Mouse (Mus musculus) midbrain, embryonic 14.5 days (tissue): ENCODE measurements around the gene Dpep1. TPM values are rescaled to one million over a fixed set of nuclear protein-coding genes. Genes with fewer than 3 reads are reported as not detected.
"Not testable (repeated sequence)": the region's sequence is repeated elsewhere in the genome, so short reads cannot be mapped to it uniquely, and the experiment has no call there.

ENCODE experiments used
- ATAC-seq: fragments of 200-750 bp; cut with Nextera tagmentation; 2 replicates; pipeline ENCODE4 v1.8.0; 2017; ENCODE audit warnings: moderate number of reproducible peaks, moderate library complexity; ENCODE audit not compliant: low FRiP score, low TSS enrichment
- DNase-seq: peaks from one replicate; pipeline ENCODE4 v3.0.0-alpha.2; 2015
- H3K27ac ChIP-seq: fragments of 300-500 bp; sonication (generic); replicated peaks from 2 replicates; pipeline ENCODE4 v1.5.1; 2014; ENCODE audit warnings: mild to moderate bottlenecking, low read depth, low read length, moderate library complexity
- H3K27me3 ChIP-seq: fragments of 300-500 bp; sonication (generic); 2 replicates; pipeline ENCODE4 v1.6.1; 2014; ENCODE audit warnings: low read length, control low read depth, mixed read lengths; ENCODE audit not compliant: control insufficient read depth, insufficient read depth
- H3K36me3 ChIP-seq: fragments of 300-500 bp; sonication (generic); 2 replicates; pipeline ENCODE4 v1.6.1; 2014; ENCODE audit warnings: low read length, control low read depth; ENCODE audit not compliant: control insufficient read depth, insufficient read depth
- H3K4me1 ChIP-seq: fragments of 300-500 bp; sonication (generic); 2 replicates; pipeline ENCODE4 v1.6.1; 2014; ENCODE audit warnings: mild to moderate bottlenecking, antibody characterized with exemption, low read length, control low read depth; ENCODE audit not compliant: control insufficient read depth, insufficient read depth
- H3K4me2 ChIP-seq: fragments of 300-500 bp; sonication (generic); 2 replicates; pipeline ENCODE4 v1.6.1; 2014; ENCODE audit warnings: mild to moderate bottlenecking, low read length, moderate library complexity
- H3K4me3 ChIP-seq: fragments of 300-500 bp; sonication (generic); replicated peaks from 2 replicates; pipeline ENCODE4 v1.5.1; 2014; ENCODE audit warnings: low read depth, low read length
- H3K9ac ChIP-seq: fragments of 300-500 bp; sonication (generic); replicated peaks from 2 replicates; pipeline ENCODE4 v1.6.1; 2014; ENCODE audit warnings: mild to moderate bottlenecking, low read length, moderate library complexity
- H3K9me3 ChIP-seq: fragments of 300-500 bp; sonication (generic); 2 replicates; pipeline ENCODE4 v1.6.1; 2016; ENCODE audit warnings: low read length, control low read depth, mixed read lengths; ENCODE audit not compliant: control insufficient read depth
- WGBS: fragments of 180-500 bp; shearing (Covaris S2); extraction: QIAGEN DNeasy Blood & Tissue Kit; methylation state at CpG from one replicate; pipeline ENCODE4 v1.1.7; 2014; 5-methylcytosine and 5-hydroxymethylcytosine counted together
- polyA plus RNA-seq: library from polyadenylated mRNA; unstranded; fragments of >200 nt; fragmentation: Nextera tagmentation; extraction: Ambion mirVana; gene quantifications from 2 replicates; pipeline ENCODE4 v1.2.1, GENCODE M21; 2014

Dpep1 gene
- polyA plus RNA-seq, 1 experiment from 2014 or later, result not detected

GRCm38 (mm10) chr8:123220917-123221316 is 34.9 kb downstream of the Dpep1 start:
- no peaks in the 10 kb centered on the region for H3K9me3 ChIP-seq
- WGBS, result 86% methylated on average over 1 of the region's 1 CpGs
- H3K4me2 ChIP-seq, result no peak overlapping the region
- H3K4me1 ChIP-seq, result peaks cover 9% of the 10 kb centered on the region
- no peak for DNase-seq
- H3K27me3 ChIP-seq, result no peaks in the 10 kb centered on the region
- ATAC-seq, result no peak
- H3K27ac ChIP-seq, result no peak overlapping the region
- no peaks in the 10 kb centered on the region for H3K36me3 ChIP-seq
- H3K4me3 ChIP-seq, result no peak overlapping the region
- H3K9ac ChIP-seq, result no peak overlapping the region

- H3K27me3 ChIP-seq, result no peaks in the 10 kb centered on the region
- no peaks in the 10 kb centered on the region for H3K9me3 ChIP-seq
- peak within 1 kb of the TSS; percentile 97 for H3K4me2 ChIP-seq
- whole genome bisulfite sequencing, result 5% methylated on average over 59 of the region's 59 CpGs
- DNase-seq (peak; percentile 97), ATAC-seq (peak; percentile 86)
- H3K9ac ChIP-seq, result peak within 1 kb of the TSS; percentile 80
- peak within 1 kb of the TSS; percentile 84 for H3K27ac ChIP-seq
- H3K36me3 ChIP-seq, result peaks cover 21% of the 10 kb centered on the region
- H3K4me3 ChIP-seq, result peak within 1 kb of the TSS; percentile 77
- peaks cover 9% of the 10 kb centered on the region for H3K4me1 ChIP-seq
These were observed 38.5 kb downstream of the Dpep1 start, which contains the start of gene Cdk10 for GRCm38 (mm10) chr8:123224278-123225266. Gene Cdk10, plus strand, starts transcription at chr8:123224842.

- Histone ChIP-seq H3K36me3 (peaks cover 26% of the 10 kb centered on the region), H3K27me3 (no peaks in the 10 kb centered on the region; the same call in 1 of the 2 replicates), H3K27ac (no peak overlapping the region), H3K4me3 (no peak overlapping the region), H3K9ac (no peak overlapping the region), H3K9me3 (no peaks in the 10 kb centered on the region), H3K4me2 (no peak overlapping the region), H3K4me1 (peaks cover 9% of the 10 kb centered on the region)
- no peak for ATAC-seq
- WGBS, result 100% methylated on average over 1 of the region's 1 CpGs
- DNase-seq, result no peak
These were observed 42.4 kb downstream of the Dpep1 start for GRCm38 (mm10) chr8:123228416-123228815.

GRCm38 (mm10) chr8:123230326-123230725 is 44.3 kb downstream of the Dpep1 start:
- 93% methylated on average over 10 of the region's 11 CpGs for WGBS

GRCm38 (mm10) chr8:123231742-123232141 is 45.7 kb downstream of the Dpep1 start:
- H3K4me2 ChIP-seq, result no peak overlapping the region
- no peak for ATAC-seq
- no peak overlapping the region for H3K4me3 ChIP-seq
- H3K27ac ChIP-seq, result no peak overlapping the region
- peaks cover 23% of the 10 kb centered on the region for H3K36me3 ChIP-seq
- H3K9me3 ChIP-seq, result no peaks in the 10 kb centered on the region
- peak; percentile 19 for DNase-seq
- H3K27me3 ChIP-seq, result no peaks in the 10 kb centered on the region; the same call in none of the 2 replicates
- 48% methylated on average over 5 of the region's 5 CpGs for WGBS
- H3K9ac ChIP-seq, result no peak overlapping the region
- peaks cover 19% of the 10 kb centered on the region for H3K4me1 ChIP-seq

More at GRCm38 (mm10) chr8:123230326-123230725, 44.3 kb downstream of the Dpep1 start:
- H3K9ac ChIP-seq, H3K4me2 ChIP-seq, ATAC-seq, H3K27ac ChIP-seq, H3K9me3 ChIP-seq, H3K27me3 ChIP-seq, H3K4me1 ChIP-seq, H3K4me3 ChIP-seq, DNase-seq: not testable (repeated sequence)
- H3K36me3 ChIP-seq, result peaks cover 26% of the 10 kb centered on the region

GRCm38 (mm10) chr8:123232553-123232952 is 46.5 kb downstream of the Dpep1 start:
- Histone ChIP-seq H3K27ac (no peak overlapping the region), H3K9ac (no peak overlapping the region), H3K4me3 (no peak overlapping the region), H3K4me2 (no peak overlapping the region), H3K9me3 (no peaks in the 10 kb centered on the region), H3K4me1 (peaks cover 19% of the 10 kb centered on the region), H3K36me3 (peaks cover 16% of the 10 kb centered on the region; the same call in 1 of the 2 replicates), H3K27me3 (no peaks in the 10 kb centered on the region; the same call in none of the 2 replicates)
- no peak for DNase-seq
- 43% methylated on average over 7 of the region's 7 CpGs for WGBS
- ATAC-seq, result no peak

GRCm38 (mm10) chr8:123233300-123233699 is 47.3 kb downstream of the Dpep1 start:
- Histone ChIP-seq H3K9me3 (no peaks in the 10 kb centered on the region), H3K4me2 (no peak overlapping the region), H3K9ac (no peak overlapping the region), H3K27ac (no peak overlapping the region), H3K27me3 (no peaks in the 10 kb centered on the region; the same call in none of the 2 replicates), H3K4me1 (peaks cover 19% of the 10 kb centered on the region), H3K36me3 (peaks cover 10% of the 10 kb centered on the region; the same call in 1 of the 2 replicates), H3K4me3 (no peak overlapping the region)
- ATAC-seq, result no peak
- 48% methylated on average over 13 of the region's 13 CpGs for WGBS
- DNase-seq, result no peak

- Histone ChIP-seq H3K27me3 (no peaks in the 10 kb centered on the region; the same call in none of the 2 replicates), H3K4me1 (peaks cover 19% of the 10 kb centered on the region), H3K27ac (no peak overlapping the region), H3K9ac (no peak overlapping the region), H3K4me3 (no peak overlapping the region), H3K4me2 (no peak overlapping the region), H3K36me3 (peaks cover 10% of the 10 kb centered on the region; the same call in 1 of the 2 replicates), H3K9me3 (no peaks in the 10 kb centered on the region)
- 73% methylated on average over 11 of the region's 11 CpGs for WGBS
- DNase-seq (no peak), ATAC-seq (no peak)
These were observed 47.7 kb downstream of the Dpep1 start for GRCm38 (mm10) chr8:123233760-123234159.
